Mouse (Mus musculus) frontal cortex, postnatal 25 days (tissue): ENCODE results near the gene Tmem252.
"Not testable (repeated sequence)": the region's sequence is repeated elsewhere in the genome, so short reads cannot be mapped to it uniquely, and the experiment has no call there.

Experiments
- DNase-seq, 2 experiments: peaks; one replicate each; pipeline ENCODE4 v3.0.0; 2022; ENCODE audit warnings: low spot score in 2 of 2

Gene Tmem252

DNA sequence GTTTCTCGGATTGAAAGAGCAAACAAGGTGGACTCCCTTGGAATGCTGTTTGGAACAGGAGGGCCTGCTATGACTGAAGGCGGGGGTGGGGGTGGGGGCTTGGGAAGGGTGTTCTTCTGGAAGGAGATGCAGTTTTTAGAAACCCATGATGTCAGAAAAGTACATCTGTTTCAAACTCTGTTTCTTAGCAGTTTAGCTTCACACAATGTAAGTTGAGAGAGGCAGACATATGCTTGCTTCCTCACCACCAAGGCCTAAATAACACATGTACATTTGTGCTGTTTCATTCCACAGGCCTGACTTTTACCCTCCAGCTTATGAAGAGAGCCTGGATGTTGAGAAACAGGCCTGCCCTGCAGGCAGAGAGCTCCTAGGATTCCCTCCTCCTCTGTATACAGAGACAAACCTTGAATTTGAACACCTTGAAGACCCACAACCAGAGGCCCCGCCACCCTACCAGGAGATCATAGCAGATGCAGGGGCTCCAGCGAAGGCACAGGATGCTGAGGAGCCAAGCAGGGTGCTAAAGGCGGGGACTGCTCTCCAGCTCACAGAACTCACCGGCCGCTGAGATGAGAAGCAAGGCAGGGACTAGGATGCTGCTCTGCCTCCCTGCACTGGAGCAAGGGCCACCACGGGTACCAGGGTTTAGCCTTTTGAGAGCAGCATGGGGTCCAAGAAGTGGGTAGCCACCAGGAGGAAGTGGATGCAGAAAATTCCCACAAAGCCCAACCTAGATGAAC lies 3.6 kb downstream of the Tmem252 start:
- no peak for DNase-seq

- no peak for DNase-seq
Measured at GRCm38 (mm10) chr19:24683016-24683720, 9.4 kb downstream of the Tmem252 start.

DNA sequence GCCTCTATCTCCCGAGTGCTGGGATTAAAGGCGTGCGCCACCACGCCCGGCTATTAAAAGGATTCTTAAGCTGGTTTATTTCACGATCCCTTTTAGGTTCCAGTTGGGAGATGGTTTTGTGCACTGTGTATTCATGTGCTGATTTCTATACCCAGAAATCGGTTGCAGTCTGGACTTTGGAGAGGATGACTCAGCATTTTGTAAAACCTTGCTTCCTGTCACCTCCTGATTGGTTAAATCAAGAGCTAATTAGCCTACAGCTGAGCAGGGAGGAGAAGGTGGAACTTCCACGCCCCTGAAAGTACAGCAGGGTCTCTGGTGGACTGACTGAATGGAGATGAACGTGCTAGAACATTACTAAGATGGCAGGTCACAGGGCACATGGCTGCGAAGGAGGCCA lies 12.6 kb downstream of the Tmem252 start:
- DNase-seq, result no peak

- DNase-seq, result no peak
Measured at GRCm38 (mm10) chr19:24688327-24688726, 14.5 kb downstream of the Tmem252 start.

GRCm38 (mm10) chr19:24689531-24689930 lies 15.7 kb downstream of the Tmem252 start:
- no peak for DNase-seq

DNA sequence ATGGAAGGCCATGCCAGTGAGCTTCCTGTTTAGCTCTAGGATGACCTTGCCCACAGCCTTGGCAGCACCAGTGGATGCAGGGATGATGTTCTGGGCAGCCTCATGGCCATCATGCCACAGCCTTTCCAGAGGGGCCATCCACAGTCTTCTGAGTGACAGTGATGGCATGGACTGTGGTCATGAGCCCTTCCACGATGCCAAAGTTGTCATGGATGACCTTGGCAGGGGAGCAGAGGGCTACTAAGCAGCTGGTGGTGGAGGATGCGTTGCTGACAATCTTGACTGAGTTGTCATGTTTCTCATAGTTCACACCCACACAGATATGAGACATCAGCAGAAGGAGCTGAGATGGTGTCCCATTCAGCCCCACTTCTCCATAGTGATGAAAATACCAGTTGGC lies 18.9 kb downstream of the Tmem252 start:
- DNase-seq, result no peak

GRCm38 (mm10) chr19:24697946-24698345 lies 24.1 kb downstream of the Tmem252 start:
- no peak for DNase-seq

DNA sequence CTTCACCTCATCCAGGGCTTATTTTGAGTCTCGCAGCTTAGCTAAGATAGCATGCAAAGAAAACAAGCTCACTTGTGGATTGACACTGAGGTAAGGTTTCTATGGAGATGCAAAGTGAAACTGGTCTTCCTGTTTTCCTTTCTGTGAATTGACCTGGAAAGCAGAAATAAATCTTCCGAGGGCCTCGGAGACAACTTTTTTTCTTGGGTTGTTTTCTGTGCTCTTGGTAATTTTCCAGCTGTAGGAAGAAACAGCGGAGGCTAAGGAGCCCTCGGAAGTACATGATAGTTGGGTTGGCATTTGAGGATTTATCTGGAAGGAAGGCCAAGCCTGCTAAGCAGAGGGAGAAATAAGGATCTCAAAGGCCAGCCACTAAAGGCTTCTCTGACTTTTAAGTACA lies 24.8 kb downstream of the Tmem252 start:
- no peak for DNase-seq

GRCm38 (mm10) chr19:24699196-24699595 lies 25.4 kb downstream of the Tmem252 start:
- no peak for DNase-seq

DNA sequence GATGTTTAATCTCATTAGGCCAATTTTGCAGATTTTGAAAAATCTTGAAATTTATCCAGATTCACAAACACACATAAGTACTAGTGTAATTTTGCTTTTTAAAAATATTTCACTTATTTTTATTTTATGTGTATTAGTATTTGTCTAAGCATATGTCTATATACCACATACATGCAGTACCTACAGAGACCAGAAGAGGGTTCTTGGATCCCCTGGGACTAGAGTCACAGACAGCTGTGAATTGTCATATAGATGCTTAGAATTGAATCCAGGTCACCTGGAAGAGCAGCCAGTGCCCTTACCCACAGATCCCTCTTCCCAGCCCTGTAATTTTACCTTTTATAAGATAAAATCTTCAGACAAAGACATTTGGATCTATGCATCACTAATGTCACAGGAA lies 26.1 kb downstream of the Tmem252 start:
- DNase-seq, result no peak

GRCm38 (mm10) chr19:24700664-24701063 lies 26.9 kb downstream of the Tmem252 start:
- no peak for DNase-seq

DNA sequence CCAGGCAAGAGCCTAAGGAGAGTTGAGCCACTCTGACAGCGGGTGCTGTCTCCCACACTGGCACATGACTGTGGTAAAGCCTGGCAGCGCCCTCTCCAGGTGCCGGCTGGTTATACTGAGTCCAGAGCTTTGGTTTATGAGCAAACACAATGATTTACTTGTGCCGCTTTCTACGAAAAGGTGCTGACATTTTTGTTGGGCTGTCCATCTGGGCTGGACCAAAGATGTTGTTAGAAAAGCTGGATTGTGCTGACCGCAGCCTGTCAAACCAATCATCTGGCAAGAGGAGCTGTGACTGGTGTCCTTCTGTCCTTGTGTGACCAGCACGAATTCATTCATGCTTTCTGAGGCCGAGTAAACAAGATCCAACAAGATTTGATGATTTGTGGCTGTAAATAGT lies 27.9 kb downstream of the Tmem252 start:
- no peak for DNase-seq

DNA sequence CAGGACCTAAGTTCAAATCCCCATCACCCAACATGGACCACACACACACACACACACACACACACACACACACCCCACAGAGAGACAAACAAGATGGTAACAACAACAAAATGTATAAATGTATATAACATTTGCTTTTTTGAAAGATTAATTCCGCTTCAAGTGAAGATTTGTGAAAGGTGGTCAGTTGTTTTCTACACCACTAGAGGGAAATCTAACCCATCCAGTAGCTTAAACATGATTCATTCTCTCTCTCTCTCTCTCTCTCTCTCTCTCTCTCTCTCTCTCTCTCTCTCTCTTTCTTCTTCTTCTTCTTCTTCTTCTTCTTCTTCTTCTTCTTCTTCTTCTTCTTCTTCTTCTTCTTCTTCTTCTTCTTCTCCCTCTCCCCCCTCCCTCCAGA lies 29.4 kb downstream of the Tmem252 start:
- not testable (repeated sequence) for DNase-seq

- no peak for DNase-seq
Measured at GRCm38 (mm10) chr19:24703680-24704079, 29.9 kb downstream of the Tmem252 start.

GRCm38 (mm10) chr19:24704326-24704725 lies 30.5 kb downstream of the Tmem252 start:
- no peak for DNase-seq

DNA sequence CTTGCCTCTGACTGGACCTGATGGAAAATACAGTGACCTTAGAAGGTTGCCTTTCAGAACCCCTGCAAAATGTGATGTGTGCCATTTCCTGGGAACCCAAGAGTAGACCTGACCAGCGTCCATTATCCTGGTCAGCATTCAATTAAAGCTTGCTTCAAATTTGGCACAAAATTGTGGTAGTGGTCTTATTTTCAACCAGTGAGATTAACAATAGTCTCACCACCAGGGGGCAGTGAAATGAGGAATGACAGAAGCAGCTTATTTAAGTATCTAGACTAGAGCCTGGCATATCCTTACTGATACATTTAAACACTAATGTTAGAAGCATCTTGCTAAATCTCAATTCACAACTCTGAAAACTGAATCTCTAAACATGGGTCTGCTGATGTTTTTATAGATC lies 31.6 kb downstream of the Tmem252 start:
- no peak for DNase-seq

DNA sequence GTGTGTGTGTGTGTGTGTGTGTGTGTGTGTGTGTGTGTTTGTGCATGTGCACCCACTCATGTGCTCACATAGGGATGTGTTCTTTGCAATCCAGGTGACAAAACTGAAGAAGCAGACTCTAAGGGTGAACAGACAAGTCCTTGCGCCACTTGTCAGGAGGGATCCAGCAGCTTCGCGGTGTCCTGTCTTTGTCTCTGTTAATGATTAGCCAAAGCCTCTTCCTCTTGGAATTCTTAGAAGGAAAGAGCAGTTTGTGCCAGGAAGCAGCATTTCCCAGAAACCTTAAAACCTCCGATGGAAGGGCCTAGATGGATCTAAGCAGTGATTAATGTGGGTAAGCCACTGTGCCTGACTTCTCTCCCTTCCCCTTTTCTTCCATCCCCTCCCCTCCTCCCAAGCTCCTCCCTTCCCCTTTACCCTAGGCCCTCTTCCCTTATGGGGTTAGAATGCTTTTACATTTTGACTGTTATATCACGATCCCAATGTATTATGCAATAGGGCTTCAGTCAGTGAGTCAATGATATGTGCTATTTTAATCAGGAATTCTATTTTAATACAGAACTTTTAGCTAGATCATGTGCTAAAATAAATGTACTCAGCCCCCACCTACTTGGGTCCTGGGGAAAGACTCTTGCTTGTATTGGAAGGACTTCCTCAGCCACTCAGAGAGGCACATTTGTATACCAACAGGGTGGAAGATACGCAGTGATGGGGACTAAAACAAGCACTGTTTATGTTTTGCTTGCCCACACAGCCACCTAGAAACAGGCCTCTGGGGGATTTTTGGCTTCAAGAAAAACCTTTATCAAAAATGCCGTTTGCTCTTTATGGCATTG lies 33.5 kb downstream of the Tmem252 start:
- no peak for DNase-seq

GRCm38 (mm10) chr19:24708032-24708431 lies 34.2 kb downstream of the Tmem252 start:
- no peak for DNase-seq

- DNase-seq, result no peak
Measured at GRCm38 (mm10) chr19:24716303-24717097, 42.7 kb downstream of the Tmem252 start.

DNA sequence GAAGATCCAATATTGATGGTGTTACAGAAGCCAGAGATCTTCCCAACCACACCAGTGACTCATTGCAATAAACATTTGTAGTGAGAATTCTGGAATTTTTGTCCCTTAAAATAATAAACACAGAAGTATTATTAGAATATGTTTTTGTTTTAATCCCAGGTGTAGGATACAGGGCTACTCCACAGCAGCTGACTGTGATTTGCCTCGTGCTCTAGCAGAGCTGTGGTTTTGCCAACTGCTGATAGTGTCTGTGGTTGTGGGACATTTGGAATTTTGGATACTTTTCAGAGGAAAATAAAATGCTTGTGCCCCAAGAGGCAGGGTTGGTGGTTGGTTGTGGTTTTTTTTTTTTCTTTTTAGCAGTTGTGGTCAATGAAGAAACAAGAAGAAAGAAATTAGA lies 44.2 kb downstream of the Tmem252 start:
- no peak for DNase-seq

GRCm38 (mm10) chr19:24719504-24719903 lies 45.7 kb downstream of the Tmem252 start:
- DNase-seq, result no peak

GRCm38 (mm10) chr19:24720448-24720847 lies 46.6 kb downstream of the Tmem252 start:
- DNase-seq, result no peak
